Mouse (Mus musculus) kidney, adult 18-20 months (tissue): ENCODE data around the gene 1110008L16Rik.
"Not testable (repeated sequence)": the region's sequence is repeated elsewhere in the genome, so short reads cannot be mapped to it uniquely, and the experiment has no call there.

ENCODE experiments used
- DNase-seq: peaks from one replicate; pipeline ENCODE4 v3.0.0; 2021

The 1110008L16Rik gene

DNA sequence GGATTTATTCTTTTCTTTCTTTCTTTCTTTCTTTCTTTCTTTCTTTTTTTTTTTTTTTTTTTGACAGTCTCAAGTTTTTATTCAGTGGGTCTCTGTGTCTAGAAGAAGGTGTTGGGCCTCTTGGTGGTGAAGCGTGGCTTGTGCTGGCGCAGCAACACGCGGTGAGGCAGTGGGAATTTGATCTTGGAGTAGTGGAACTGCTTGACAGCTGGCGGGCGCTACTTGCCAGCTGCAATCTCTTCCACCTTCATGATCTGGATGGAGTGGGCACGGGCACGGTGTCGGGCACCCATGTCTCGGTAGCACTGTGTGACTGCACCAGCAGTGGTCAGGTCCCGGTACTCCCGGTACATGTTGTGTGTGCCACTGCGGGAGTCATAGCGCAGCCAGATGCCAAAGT is 96.2 kb downstream of the 1110008L16Rik start:
- DNase-seq, result not testable (repeated sequence)

- no peak for DNase-seq
Observed at GRCm38 (mm10) chr12:55396536-55396935, 97.2 kb downstream of the 1110008L16Rik start.

- DNase-seq, result no peak
Observed at GRCm38 (mm10) chr12:55397544-55398239, 98.3 kb downstream of the 1110008L16Rik start.

DNA sequence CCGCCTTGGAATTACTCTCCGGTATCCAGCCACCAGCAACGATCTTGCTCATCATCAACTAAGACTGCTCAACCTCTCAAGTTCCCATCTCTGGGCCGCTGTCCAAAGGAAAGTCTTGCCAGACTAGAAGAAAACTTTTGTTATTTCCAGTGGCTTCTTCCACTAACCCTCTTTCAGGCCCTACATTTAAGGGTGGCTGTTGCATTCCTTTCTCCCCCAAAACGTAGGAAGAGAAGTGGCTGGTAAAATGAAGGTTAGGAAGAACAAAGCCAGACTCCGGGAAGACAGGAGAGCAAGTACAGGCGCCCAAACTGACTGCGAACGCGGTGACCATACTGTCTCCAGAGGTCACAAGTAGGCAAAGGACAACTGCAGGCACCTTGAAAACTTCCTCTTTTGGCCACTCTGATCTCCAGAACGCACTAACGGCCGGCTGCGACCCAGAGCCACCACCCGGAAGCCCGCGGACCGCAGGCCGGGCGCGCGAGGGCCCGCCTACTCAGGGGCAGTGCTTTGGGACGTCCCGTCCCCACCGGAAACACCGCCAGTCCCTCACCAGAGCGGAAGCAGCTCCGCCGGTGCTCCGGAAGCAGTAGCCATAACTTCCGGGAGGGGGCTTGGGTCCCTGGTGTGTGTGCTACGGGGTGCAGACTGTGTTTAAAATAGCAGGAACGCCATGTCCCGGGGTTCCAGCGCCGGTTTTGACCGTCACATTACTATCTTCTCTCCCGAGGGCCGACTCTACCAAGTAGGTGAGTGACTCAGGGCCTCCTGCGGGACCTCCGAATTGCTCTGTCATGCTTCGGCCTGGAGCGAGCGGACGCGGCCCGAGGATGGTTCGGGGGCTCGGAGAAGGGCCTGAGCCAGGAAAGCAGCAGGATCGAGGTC is 99.1 kb downstream of the 1110008L16Rik start:
- DNase-seq, result peak; percentile 88

- DNase-seq, result no peak
Observed at GRCm38 (mm10) chr12:55399128-55399677, 99.8 kb downstream of the 1110008L16Rik start.

DNA sequence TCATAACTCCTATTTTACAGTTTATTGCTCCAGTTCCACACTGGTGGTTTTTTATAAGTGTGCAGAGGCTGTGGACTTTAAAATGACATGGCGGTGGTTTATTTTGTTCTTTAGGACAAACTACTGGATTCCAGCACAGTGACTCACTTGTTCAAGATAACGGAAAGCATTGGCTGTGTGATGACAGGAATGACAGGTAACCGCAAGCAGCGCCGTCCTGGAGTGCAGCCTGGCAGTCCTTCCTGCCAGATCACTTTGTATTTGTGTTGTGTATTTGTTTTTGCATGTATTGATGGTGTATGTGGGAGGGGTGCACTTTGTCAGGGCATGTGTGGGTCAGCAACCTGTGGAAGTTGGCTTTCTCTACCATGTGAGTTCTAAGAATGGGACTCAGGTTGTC is 108.5 kb downstream of the 1110008L16Rik start:
- no peak for DNase-seq

GRCm38 (mm10) chr12:55415255-55415654 is 115.9 kb downstream of the 1110008L16Rik start:
- DNase-seq, result peak; percentile 15

GRCm38 (mm10) chr12:55415762-55416161 is 116.4 kb downstream of the 1110008L16Rik start:
- DNase-seq, result peak; percentile 75

- no peak for DNase-seq
Observed at GRCm38 (mm10) chr12:55420220-55420619, 120.8 kb downstream of the 1110008L16Rik start.

- DNase-seq, result no peak
Observed at GRCm38 (mm10) chr12:55422057-55422456, 122.7 kb downstream of the 1110008L16Rik start.

- no peak for DNase-seq
Observed at GRCm38 (mm10) chr12:55426300-55426699, 126.9 kb downstream of the 1110008L16Rik start.

DNA sequence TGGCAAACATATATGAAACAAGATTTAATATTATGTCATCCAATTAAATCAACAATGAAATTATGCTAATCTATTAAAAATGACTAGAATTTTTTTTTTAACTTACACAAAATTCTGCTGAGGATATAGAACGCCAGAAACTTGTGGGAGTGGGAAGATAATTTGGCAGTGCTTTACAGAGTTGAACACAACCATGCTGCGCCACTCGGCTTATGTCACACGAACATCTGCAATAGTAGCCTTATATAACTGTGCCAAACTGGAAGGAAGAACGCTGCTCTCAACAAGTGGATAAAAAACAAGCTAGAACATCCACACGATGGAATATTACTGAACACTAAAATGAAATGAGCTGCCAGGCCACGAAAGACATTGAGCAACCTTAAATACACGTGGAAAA is 129.8 kb downstream of the 1110008L16Rik start:
- DNase-seq, result no peak

DNA sequence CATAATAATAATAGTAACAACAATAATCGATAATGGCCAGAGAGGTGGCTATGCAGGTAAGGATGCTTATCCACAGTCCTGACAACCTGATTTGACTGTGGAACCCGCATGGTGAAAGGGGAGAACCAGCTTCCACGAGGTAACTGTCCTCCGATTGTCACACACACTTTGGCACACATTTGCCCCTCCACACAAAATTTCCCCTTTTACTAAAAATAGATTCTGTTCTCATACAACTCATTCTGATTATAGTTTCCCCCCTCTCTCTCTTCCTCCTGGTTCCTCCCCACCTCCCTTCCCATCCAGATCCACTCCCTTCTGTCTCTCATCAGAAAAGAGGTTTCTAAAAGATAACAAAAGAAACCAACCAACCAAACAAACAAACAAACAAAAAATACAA is 130.6 kb downstream of the 1110008L16Rik start:
- DNase-seq, result no peak
